Mouse (Mus musculus): ENCODE results near the gene Gm20517.

Gene Gm20517

GRCm38 (mm10) chr17:47707961-47708360, 96.6 kb downstream of the Gm20517 start:
- DNase-seq (ENCODE audit: low read depth, low spot score): no peak

- DNase-seq (ENCODE audit: low read depth, low spot score): no peak
These were observed 97.6 kb downstream of the Gm20517 start for GRCm38 (mm10) chr17:47708972-47709371.

GRCm38 (mm10) chr17:47710036-47710435, 98.6 kb downstream of the Gm20517 start:
- DNase-seq (ENCODE audit: low read depth, low spot score): peak; percentile 75

- DNase-seq (ENCODE audit: low read depth, low spot score): no peak
These were observed 100.5 kb downstream of the Gm20517 start for GRCm38 (mm10) chr17:47711883-47712282.

- DNase-seq (ENCODE audit: low read depth, low spot score): peak; percentile 95
These were observed 101.6 kb downstream of the Gm20517 start for GRCm38 (mm10) chr17:47712889-47713571.

- DNase-seq (ENCODE audit: low read depth, low spot score): no peak
These were observed 103.6 kb downstream of the Gm20517 start for GRCm38 (mm10) chr17:47715037-47715436.

GRCm38 (mm10) chr17:47721183-47721582, 109.8 kb downstream of the Gm20517 start:
- no peak for DNase-seq (ENCODE audit: low read depth, low spot score)

GRCm38 (mm10) chr17:47726566-47726965, 115.2 kb downstream of the Gm20517 start, which contains the start of gene Pgc:
Pgc (plus strand) TSS chr17:47726842.
- no peak for DNase-seq (ENCODE audit: low read depth, low spot score)

- DNase-seq (ENCODE audit: low read depth, low spot score): peak; percentile 61
These were observed 119.5 kb downstream of the Gm20517 start for GRCm38 (mm10) chr17:47730633-47731575.
